Mouse (Mus musculus): ENCODE data around the gene Wipi2. TPM values are rescaled to one million over a fixed set of nuclear protein-coding genes. Genes with fewer than 3 reads are reported as not detected.
A peak's percentile ranks its signal among the peaks of the same experiment; 100 is the strongest.

Gene Wipi2
- total RNA-seq, 2 experiments from 2014 or later: 95.2 to 104 TPM

DNA sequence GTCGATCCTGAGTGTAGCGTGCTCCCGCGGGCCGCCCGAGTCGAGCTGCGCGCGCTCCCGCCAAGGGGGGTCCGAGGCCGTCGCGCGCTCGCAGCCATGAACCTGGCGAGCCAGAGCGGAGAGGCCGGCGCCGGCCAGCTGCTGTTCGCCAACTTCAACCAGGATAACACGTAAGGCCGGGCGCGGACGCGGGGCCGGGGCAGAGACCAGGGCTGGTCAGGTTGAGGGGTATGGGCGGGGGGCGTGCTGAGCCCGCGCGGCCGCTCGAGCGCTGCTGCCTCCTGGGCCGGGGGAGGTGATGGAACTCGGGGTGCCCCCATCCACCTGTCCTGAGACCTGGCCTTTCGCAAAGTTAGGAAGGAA is 2.1 kb downstream of the Wipi2 start:
- DNase-seq: no peak

DNA sequence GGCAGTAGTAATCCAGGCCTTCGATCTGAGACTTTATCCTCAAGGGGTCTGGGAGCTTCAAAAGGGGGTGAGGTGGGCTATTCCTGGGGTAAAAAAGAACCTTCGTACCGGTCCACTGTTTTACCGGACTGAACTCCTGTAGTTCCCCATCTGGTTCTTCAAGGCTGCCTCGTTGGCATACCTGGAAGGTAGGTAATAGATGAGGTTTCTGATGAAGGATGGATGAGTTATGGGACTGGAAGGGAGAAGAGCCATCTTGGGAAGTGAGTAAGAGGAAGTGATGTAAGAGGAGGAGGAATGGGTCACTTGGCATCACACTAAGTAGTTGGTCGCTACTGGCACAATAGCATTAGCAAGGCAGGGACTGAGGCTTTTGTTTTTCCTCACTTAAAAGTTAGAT is 2.7 kb downstream of the Wipi2 start:
- no peak for DNase-seq

DNA sequence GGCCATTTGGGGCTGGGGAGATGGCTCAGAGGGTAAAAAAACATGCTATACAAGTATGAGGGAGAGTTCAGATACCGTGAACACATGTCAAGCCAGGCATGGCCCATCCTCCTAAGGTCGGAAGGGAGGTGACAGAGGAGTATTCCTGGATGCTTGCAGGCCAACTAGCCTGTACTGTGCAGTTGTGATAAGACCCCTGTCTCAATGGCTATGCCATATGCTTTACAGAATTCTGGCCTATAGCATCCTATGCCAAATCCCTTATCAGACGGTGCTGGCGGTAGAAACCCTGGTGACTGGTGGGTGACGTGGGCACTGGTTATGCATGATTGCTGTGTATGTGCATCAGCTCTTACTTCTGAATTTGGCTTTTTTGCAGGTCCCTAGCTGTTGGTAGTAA is 10.3 kb downstream of the Wipi2 start:
- no peak for DNase-seq

DNA sequence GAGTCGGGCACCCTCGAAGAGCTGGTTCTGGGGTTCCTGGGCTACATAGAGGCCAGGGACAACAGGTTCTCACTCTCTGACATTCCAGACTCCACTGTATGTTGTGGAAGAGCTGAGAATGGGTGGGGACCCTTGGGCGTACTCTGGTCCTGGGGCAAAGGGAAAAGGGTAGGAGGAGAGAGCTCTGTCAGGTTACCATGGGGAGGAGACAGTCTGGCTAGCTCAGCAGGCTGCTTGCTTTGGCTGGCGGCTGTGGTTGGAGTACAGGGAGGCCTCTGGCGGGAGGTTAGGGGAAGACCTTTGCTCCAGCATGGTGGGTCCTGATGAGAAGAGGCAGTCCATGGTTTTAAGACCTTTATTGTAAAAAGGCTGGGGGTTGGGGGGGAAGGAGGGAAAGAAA is 12.6 kb downstream of the Wipi2 start:
- no peak for DNase-seq

DNA sequence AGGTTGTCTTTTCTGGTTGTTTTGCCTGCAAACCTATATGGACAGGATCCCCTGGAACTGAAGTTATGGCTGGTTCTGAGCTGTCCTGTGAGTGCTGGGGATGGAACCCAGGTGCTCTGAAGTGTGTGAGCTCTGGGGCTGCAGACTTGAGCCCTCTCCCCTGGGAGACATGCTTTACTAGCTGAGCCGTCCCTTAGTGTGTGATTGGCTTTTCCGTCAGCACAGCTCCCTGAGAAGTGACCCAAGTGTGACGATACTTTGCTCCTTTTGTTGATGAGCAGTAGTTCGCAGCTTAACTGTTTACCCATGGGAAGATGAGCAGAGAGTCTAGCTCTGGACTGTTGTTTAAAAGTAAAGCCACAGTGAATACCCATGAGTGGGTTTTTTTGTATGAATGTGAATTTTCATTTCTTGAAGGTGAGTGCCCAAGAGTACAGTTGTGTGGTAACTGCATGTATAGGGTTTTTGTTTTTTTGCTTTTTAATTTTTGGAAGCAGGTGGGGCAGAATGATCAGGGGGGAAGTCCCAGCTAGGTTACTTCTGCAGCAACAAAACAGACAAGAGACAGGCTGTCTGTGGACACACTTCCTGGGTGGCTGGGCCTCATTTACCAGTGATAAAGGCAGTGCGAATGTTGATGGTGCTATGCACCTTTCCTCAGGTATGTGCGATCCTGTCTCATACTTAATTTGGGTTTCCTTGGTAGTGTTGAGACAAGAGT is 14.0 kb downstream of the Wipi2 start:
- no peak for DNase-seq

DNA sequence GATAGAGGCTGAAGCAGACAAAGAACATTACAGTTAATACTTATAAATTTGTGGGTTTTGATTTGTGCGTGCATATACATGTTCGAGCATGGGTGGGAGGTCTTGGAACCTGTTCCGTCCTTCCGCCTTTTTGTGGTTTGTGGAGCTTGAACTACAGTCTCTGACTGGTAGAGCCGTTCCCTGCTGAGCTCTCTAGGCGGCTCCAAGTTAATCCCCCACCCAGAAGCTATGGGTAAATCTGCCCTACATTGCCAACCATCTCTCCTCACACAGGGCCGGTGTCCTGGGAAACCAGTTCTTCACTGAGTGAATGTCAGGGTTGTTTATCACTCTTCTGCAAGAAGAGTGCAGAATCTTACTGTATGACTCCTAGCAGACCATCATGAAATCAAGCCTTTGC is 20.7 kb downstream of the Wipi2 start:
- DNase-seq: no peak

DNA sequence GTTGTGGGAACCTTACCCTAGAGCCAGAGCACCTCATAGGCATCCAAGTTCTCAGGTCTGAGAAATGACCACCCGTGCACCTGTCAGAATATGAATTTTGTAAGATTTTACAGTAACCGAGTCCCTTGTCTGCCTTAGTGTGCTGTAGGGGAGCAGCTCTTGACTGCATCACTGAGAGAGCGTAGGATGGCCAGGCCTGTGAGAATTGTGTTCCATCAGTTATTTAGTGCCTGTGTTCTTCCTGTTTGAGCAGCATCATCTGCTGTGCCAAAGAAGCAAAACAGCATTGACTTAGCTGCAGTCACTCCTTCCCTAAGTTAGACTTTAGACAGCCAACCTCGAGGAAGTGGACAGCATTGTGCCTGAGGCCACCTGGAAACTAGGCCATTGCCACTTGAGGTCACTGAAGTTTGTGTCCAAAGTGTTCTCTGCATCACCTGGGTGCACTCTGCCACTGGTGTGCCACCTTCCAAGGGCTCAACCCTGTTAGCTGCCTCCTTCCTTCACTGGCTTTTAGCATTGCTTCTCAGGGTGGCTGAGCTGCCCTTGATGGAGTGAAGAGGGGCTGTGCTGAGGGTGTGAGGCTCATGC is 22.1 kb downstream of the Wipi2 start:
- no peak for DNase-seq

DNA sequence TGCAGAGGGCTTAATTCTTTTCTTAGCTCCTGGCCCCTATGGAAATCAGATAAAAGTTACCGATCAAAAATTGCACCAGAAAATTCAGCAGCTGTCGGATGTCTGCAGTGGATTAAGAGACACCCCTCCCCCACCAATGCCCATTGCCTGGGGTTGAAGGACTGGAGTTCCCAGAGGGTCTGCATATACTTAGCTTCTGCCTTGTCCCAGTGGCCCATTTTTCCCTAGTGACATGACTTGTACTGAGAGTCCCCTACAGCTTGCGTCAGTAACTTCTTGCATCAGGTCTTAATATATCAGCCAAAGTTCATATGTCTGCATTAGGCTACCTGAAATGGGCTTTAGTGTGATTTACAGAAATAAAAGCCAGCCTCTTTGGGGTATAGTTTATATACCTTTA is 22.9 kb downstream of the Wipi2 start:
- peak in 1 of 2 experiments; percentile 29 for DNase-seq

DNA sequence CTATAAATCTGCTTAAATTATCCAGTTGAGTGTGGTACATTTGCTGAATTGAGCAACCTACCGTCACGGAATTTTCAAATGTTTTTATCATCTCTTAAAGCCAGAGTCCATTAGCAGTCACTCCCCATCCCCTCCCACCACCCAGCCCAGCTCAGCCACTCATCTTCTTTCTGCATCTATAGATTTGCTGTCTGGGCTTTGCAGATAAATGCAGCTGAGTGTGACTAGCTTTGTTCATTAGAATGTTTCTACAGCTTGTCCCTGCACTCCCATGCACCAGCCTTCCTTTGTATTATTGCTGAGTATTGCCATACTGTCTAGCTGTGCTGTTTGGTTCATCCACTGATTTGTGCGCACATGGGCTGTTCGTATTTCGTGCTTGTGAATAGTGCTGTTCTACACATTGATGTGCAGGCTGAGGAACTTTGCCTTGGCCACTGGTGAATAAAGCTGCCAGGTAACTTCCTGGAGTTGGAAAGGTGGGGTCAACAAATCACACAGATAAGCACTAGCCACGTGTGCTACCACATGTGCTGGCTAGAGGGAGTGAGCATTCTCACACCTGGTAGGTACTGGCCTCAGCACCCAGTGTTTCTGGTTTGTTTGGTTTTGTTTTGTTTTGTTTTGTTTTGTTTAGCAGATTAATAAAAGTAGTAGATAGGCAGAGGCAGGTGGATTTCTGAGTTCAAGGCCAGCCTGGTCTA is 23.4 kb downstream of the Wipi2 start:
- DNase-seq: no peak

DNA sequence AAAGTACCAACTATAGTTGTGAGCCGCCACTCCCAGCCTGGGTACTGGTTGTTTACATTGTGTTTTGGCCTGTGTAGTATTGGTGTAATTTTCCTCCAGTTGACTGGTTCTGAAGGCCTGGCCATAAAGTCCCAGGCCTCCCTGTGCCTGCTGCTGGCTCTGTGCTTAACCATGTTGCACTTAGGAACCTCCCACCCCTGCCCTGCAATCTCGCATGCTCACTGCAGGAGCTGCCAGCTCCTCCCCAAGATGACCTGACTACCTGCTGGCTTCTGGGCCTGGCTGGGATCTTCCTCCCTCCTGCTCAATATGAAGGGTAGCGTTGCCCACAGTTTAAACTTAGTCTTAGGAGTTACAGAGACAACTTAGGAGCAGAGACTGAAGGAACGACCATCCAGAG is 24.8 kb downstream of the Wipi2 start:
- DNase-seq: no peak

DNA sequence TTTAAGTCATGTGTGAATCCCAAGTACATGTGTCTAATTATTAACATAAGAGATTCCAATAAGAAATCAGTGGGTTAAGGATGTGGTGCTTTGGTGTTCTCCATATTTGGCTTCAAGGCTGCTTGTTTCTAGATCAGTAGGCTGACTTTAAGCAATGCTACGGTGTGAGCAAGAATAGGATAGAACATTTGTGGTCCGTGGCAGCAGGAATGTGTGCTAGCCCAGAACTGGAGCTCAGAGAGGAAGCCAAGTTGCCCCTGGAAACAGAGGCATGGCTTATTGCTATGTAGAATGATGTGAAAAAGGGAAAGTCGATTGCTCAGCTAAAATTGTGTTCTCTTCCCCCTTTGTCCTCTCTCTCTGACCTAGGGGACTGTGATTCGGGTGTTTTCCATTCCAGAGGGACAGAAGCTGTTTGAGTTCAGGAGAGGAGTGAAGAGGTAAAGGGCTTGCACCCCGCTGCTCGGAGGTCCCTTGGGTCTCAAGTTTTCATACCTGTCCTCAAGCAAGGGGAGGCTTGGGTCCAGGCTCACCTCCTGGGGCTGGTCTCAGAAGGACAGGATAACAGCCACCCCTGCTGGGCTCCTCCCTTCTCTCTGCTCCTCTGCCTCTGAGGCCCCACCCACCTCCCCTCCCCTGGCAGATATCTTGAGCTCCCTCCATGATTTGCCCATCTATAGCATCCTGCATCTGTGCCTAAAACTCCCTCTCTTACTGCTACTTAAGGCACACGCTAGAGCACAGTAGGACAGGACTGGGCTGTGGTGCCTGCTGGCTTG is 33.3 kb downstream of the Wipi2 start:
- DNase-seq: no peak

DNA sequence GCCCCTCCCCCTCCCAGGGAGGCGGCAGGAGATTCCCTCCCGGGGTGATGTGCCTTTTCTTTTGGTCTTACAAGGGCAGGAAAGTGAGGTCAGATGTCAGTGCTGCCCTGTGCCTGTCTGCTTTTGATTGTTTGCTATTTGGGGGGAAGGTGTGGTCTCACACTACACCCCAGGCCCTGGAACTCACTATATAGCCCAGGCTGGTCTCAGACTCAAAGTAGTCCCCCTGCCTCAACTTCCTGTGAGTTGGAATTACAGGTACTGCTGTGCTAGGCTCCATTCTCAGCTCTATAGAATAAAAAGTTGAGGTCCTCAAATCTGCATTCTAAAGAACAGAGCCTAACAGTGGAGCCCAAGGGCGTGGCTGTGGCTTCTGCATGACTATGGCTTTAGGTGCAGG is 40.4 kb downstream of the Wipi2 start:
- DNase-seq: no peak

DNA sequence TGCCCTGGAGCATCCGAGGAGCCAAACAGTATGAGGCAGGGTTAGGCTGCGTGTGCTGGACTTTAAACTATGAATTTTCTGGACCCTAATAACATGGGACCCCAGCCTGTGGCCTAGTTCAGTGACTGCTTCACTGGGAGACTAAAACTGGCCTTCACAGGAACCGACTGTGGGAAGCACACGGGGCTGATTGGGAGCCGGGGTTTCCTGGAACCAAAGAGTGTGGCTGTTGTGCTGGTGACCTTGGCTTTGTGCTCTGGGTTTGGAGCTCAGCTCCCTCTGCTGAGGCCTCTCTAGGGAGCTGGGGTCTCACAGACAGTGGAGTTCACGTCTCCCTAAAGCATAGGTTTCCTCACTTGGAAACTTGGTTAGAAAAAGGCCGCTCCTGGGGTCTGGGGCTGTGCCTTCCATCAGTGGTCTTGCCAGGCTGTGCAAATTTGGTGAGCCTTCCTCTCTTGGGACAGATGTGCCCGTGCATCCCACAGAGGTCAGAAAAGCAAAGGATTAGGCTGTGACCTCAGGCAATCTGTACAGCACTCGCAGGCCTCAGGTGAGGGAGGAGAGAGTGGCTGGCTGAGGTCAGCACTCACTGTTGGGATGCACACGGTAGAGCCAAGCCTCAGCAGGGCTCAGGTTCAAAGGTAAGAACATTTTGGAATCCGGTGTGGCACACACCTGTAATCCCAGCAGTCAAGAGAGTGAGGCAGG is 41.2 kb downstream of the Wipi2 start:
- no peak for DNase-seq

DNA sequence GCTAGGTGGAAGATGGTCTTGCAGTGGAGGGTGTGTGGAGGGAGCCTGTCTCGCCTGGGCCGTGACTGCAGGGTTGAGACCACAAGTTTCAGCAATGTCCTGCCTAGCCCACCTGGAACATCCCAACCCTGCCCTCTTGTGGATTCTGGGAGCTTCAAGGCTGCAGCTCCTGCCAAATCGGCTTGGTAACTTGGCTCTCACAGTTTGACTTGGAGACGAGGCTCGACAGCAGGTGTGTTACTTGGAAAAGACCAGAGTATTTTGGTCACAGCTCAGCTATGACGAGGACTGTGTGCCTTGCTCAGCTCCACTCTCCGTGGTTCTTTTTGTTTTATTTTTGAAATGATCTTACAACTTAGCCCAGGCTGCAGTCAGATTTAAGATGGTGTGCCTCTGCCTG is 42.2 kb downstream of the Wipi2 start:
- peak; percentile 20 for DNase-seq

DNA sequence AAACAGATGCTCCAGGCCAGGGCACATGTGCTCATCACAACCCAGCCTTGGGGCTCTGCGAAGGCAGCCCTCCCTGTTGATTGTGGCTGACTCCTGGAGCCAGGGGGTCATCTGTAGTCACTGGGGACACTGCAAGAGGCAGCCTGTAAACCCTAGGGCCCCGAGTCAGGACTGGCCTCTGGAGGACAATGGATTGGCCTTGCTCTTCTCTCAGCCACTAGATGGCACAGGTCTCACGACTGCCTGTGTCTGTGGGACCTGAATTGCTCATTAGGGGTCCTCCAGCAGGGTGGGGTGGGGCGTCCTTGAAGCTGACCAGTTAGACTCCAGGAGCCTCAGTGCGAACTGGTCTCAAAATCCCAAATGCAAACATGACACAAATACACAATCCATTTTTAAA is 45.6 kb downstream of the Wipi2 start:
- DNase-seq: peak; percentile 33 to 39

DNA sequence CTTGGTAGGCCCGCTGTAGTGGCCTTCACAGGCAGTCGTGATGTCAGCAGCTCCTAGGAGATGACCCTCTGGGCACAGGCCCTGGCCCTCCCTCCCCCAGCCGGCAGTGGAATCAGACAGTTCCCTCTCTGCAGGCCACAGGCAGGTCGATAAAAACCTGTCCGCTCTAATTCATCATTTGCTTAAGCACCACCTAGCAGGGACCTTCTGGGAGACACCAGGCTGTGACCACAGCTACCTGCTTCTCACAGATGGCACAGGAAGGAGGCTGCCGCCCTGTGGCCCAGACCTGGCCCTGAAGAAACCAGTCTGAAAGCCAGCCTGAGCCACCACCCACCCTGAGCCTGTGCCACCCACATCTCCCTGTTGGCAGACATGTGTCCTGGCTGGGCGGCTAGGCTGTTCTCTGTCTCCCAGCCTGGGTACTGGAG is 50.7 kb downstream of the Wipi2 start:
- peak; percentile 90 to 92 for DNase-seq

DNA sequence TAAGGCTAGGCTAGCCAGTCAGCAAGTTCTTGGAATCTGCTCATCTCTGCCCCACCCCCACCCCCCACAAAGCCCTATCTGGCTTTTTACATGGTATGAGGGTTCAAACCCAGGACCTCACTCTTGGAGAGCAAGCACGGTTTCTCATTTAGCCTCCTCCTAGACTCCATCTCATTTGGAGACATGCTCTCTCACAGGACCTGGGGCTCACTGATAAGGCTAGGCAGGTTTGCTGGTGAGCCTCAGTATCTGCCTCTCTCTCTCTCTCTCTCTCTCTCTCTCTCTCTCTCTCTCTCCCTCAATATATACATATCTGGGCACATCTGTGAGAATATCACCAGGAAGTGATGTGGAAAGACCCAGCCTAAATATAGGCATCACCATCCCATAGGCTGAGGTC is 51.6 kb downstream of the Wipi2 start:
- DNase-seq: no peak

DNA sequence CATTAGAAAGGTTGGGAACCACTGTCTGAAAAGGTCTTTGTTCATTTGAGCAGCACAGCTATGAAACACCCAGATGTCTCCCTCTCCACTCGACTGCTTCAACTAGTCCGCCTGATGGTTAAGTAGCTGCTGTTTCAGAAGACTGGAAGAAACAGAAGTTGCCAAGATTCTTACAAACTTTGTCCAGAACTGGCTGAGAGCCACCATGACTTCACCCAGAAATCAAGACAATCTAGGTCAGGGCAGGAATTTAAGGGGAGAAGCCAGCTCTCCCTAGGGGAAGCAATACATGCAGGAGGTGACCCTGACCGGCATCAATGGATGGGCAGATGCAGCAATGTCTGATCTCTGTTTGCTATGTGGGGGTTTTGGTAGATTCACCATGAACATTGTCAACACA is 54.4 kb downstream of the Wipi2 start:
- DNase-seq: peak; percentile 65 to 68

DNA sequence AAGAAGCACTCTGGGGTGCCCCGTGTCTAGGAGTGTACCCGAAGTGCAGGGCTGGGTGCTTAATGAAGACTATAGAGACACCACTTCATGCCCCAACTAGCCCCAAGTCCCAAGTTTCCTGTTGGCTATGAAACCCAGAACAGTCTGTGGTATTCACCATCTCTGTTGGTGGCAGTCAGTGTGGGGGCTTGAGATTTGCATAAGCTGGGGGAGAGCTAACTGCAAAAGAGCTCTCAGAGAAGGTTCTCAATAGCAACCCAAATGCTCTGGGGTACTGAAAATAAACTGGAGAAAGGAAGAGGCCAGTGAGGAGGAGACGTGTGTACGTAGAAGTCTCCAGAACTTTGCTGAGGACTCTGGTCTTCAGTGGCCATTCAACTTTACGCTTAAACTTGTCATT is 55.0 kb downstream of the Wipi2 start:
- no peak for DNase-seq

DNA sequence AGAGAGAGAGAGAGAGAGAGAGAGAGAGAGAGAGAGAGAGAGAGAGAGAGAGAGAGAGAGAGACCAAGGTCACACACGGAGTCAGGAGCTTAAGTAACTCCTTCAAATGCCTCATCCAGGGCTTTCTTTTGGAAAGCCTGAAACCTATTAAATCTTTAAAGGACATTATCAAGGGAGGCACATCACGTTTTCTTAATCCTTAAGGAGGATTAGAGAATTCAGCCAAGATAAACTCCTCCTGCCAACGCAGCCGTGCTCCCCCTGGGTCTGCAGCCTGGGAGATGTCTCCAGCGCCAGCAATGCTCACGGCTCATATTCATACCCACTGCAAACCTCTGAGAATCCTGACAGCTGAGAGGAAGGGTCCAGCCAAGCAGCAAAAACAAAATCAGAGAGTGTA is 61.4 kb downstream of the Wipi2 start:
- no peak for DNase-seq

DNA sequence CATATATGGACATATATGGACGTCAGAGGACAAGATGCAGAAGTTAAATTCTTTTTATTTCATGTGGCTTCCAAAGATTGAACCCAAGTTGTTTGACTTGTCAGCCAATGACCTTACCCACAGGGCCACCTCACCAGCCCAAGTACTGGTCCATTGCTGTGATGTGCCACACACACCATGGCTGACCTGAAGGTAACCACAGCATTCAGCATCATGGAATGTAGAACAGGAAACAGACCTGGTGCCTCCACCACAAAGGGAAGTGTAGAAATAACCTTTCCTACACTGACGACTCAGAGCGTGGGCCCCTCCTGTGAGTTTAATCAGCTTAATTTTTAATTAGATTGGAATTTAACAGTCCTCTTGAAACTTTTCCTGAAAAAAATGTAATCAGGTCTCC is 62.8 kb downstream of the Wipi2 start:
- DNase-seq: no peak

DNA sequence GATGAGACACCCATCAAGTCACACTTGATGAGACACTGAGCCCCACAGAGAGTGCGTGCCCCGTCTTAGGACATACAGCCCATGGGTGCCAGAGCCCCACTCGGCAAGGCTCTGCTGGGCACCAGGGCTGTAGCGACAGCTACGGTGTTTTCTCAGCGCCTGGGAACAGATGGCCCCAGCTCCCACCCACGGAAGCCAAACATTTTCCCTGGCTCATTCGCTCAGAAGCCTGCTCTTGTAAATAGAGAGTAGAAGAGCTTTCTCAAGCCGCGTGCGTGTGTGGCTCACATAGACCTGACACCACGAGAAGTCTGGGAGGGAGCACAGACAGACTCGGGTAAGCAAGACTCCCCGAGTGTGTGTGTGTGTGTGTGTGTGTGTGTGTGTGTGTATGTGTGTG is 64.8 kb downstream of the Wipi2 start, which contains the start of gene Slc29a4:
Gene Slc29a4, plus strand, starts transcription at position 265 of the 400 bp plus-strand sequence.
- DNase-seq: no peak
